Mouse (Mus musculus) small intestine, adult 2 months (tissue): Measurements from ENCODE around the gene Ung. TPM values are rescaled to one million over a fixed set of nuclear protein-coding genes. Genes with fewer than 3 reads are reported as not detected.

Source experiments
- H3K27ac ChIP-seq: fragments of 200-500 bp; 2 replicates; pipeline ENCODE4 v1.5.1; 2012; ENCODE audit warnings: low read depth, low read length, control low read depth, inconsistent platforms; ENCODE audit not compliant: insufficient read depth
- H3K27me3 ChIP-seq: fragments of 200-500 bp; 2 replicates; pipeline ENCODE4 v1.6.1; 2012; ENCODE audit warnings: mild to moderate bottlenecking, moderate library complexity, low read length, inconsistent platforms; ENCODE audit not compliant: control insufficient read depth, insufficient read depth
- H3K36me3 ChIP-seq: fragments of 200-500 bp; 2 replicates; pipeline ENCODE4 v1.6.1; 2012; ENCODE audit warnings: mild to moderate bottlenecking, low read length, control low read depth, inconsistent platforms; ENCODE audit not compliant: control insufficient read depth, insufficient read depth
- H3K4me1 ChIP-seq: fragments of 200-500 bp; 2 replicates; pipeline ENCODE4 v1.6.1; 2012; ENCODE audit warnings: low read length, inconsistent platforms, mixed read lengths; ENCODE audit not compliant: control insufficient read depth, insufficient read depth, insufficient read length
- H3K4me3 ChIP-seq: fragments of 200-500 bp; 2 replicates; pipeline ENCODE4 v1.5.1; 2012; ENCODE audit warnings: low read depth, mild to moderate bottlenecking, control low read depth, inconsistent platforms, low read length, moderate library complexity
- CTCF ChIP-seq: fragments of 200-500 bp; IDR thresholded peaks from 2 replicates; pipeline ENCODE4 v1.5.1; 2012; ENCODE audit warnings: low read depth, mild to moderate bottlenecking, control low read depth, inconsistent platforms, low read length, moderate library complexity, mixed read lengths; ENCODE audit not compliant: insufficient replicate concordance, insufficient read length; ENCODE audit errors: extremely low read depth
- POLR2A ChIP-seq: fragments of 200-500 bp; IDR thresholded peaks from 2 replicates; pipeline ENCODE4 v1.6.1; 2012; ENCODE audit warnings: low read depth, mild to moderate bottlenecking, control low read depth, inconsistent platforms, low read length, moderate library complexity
- WGBS: fragments of 180-500 bp; shearing (Covaris S2); methylation state at CpG from one replicate; pipeline ENCODE4 v1.1.7; 2018; 5-methylcytosine and 5-hydroxymethylcytosine counted together
- polyA plus RNA-seq: library from polyadenylated mRNA; depleted of rRNA; stranded (reverse); fragments of >200 nt; gene quantifications from 2 replicates; pipeline ENCODE4 v1.2.3, GENCODE M21; 2012

Gene Ung
- polyA plus RNA-seq, 1 experiment: 6.7 TPM

DNA sequence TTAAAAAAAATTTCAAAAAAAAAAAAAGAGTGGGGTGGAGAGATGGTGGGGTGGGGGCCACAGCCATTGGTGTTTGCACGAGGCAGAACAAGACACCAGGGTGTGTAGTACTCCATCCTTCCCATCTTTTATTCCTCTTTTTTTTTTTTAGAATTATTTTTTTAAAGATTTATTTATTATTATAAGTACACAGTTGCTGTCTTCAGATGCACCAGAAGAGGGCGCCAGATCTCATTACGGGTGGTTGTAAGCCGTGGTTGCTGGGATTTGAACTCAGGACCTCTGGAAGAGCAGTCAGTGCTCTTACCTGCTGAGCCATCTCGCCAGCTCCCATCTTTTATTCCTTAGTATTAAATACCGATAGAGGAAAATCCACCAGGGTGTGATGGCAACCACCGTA is 43.3 kb downstream of the Ung start:
- Histone ChIP-seq H3K4me3 (no peak overlapping the region), H3K27ac (no peak overlapping the region), H3K27me3 (no peaks in the 10 kb centered on the region), H3K4me1 (peaks cover 10% of the 10 kb centered on the region), H3K36me3 (no peaks in the 10 kb centered on the region)
- WGBS: 63% methylated on average over 7 of the region's 7 CpGs
- TF ChIP-seq CTCF: peak; percentile 36; the same call in 1 of the 2 replicates
- no peak for TF ChIP-seq POLR2A

DNA sequence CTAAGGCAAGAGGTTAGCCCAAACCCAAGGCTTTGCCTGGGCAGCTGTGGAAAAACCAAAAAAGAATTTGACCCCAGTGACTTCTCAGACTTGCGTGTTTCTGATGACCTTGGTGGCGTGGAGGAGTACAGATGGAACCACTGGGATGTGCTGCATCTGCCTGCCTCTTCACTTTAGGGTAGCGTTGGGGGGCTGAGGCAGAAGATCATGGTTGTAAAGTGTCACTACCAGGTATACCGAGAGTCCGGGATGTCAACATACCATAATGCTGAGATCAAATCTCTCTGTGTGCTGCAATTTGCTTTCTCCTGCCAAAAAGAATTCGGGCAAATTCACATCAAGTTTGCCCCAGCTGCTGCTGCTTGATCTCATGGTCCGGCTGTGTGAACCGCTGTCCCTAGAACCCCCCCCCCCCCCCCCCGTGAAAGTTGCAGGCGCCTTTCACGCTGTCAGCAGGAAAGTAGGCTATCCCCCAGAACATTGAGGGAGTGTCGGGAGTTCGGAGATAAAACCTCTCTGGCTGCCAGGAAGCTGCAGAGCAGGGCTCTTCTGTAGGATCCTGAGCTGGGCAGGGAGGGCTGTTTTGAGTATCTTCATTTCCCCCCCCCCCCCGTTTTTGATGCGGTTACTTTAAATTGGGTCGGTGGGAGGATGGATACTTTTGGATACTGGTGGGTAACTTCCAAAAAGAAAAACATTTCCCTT is 43.8 kb downstream of the Ung start:
- no peaks in the 10 kb centered on the region for H3K27me3 ChIP-seq
- H3K4me3 ChIP-seq: no peak overlapping the region
- H3K36me3 ChIP-seq: no peaks in the 10 kb centered on the region
- TF ChIP-seq POLR2A: no peak
- peaks cover 10% of the 10 kb centered on the region for H3K4me1 ChIP-seq
- H3K27ac ChIP-seq: no peak overlapping the region
- 13% methylated on average over 16 of the region's 16 CpGs for WGBS

DNA sequence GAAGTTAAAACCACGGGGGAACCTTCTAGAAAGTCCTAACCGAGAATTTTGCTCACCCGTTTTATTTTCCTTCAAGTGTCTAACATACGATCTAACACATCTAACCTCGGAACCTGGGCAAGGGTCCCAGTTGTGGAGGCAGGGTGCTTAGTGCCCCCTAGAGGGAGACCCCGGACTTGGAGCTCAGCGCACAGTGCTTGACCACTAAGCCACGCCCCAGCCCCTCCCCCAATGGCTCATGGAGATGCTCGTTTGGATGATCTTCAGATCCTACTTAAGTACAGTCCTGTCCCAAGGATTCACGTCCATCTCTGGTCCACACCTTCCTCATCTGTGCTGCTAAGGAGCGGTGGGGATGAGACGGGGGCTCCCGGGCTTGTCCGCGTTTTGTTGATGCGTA is 44.5 kb downstream of the Ung start:
- Histone ChIP-seq H3K27me3 (no peaks in the 10 kb centered on the region), H3K4me3 (no peak overlapping the region), H3K27ac (no peak overlapping the region), H3K4me1 (peaks cover 10% of the 10 kb centered on the region), H3K36me3 (no peaks in the 10 kb centered on the region)
- TF ChIP-seq CTCF (peak; percentile 39; the same call in 1 of the 2 replicates), POLR2A (no peak)
- WGBS: 18% methylated on average over 16 of the region's 16 CpGs

DNA sequence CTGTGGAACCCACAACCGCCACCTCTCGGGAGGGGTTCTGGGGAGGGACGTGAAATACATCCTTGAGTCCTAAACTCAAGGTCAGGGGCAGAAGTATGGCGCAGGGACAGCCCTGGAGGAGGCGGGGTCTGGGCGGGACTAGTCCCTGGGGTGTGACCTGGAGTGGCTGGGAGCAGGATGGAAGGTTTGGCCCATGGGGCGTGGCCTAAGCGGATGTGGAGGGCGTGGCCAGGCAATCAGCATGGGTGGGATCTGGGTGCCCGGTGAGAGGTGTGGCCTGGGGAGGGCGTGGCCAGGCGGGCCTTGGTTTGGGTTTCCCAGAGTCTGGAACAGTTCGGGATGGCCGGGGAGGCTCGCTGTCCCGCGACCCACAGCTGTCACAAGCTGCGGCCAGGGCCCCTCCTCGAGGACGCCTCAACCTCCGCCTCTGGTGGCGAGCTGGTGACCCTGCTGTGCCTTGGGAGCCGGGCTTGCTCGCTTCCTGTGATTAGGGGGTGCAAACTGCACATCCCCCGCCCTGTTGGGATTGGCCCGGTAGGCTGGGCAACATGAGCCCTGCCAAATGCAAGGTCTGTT is 45.5 kb downstream of the Ung start:
- under 1% methylated on average over 26 of the region's 26 CpGs for WGBS
- Histone ChIP-seq H3K27ac (0 out of 2 replicates have a peak overlapping the region, but pooled peaks have one; percentile 17), H3K36me3 (no peaks in the 10 kb centered on the region), H3K27me3 (no peaks in the 10 kb centered on the region), H3K4me3 (peak overlapping the region; percentile 67), H3K4me1 (peaks cover 10% of the 10 kb centered on the region)
- peak; percentile 55; the same call in 1 of the 2 replicates for TF ChIP-seq POLR2A
- TF ChIP-seq CTCF: no peak

DNA sequence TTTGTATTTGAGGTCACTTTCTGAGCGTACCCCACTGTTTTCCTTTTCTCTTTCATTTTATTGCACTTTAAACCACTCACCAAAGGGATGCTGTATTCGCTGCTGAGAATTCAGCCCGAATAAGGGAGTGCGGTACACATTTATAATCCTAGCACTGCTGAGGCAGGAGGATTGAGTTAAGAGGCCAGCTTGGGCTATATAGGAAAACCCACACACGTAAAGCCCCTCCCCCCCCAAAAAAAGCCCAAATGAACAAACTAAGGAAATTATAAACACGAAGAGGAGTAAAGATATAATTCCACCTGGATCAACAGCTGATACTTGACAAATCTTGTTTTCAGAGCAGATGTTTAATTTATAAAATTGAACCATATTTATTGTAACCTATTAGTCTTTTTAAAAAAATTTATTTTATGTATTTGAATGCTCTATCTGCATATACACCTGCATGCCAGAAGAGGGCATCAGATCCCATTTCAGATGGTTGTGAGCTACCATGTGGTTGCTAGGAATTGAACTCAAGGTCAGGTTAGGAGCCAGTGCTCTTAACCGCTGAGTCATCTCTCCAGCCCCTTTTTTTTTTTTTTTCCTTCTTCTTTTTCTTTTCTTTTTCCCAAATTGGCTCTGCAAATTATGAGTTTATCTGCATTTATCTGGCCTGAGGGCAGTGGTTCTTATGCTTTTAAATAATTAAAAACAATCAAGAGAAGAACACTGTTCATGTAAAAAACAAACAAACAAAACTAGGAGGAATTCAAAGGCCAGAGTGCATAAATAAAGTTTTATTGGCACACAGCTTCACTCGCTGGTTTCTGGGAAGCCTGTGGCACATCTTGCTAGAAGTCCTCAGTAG is 46.6 kb downstream of the Ung start:
- Histone ChIP-seq H3K4me3 (no peak overlapping the region), H3K4me1 (peaks cover 10% of the 10 kb centered on the region), H3K27me3 (no peaks in the 10 kb centered on the region), H3K27ac (no peak overlapping the region), H3K36me3 (no peaks in the 10 kb centered on the region)
- TF ChIP-seq CTCF (no peak), POLR2A (no peak)
- 63% methylated on average over 8 of the region's 8 CpGs for WGBS

DNA sequence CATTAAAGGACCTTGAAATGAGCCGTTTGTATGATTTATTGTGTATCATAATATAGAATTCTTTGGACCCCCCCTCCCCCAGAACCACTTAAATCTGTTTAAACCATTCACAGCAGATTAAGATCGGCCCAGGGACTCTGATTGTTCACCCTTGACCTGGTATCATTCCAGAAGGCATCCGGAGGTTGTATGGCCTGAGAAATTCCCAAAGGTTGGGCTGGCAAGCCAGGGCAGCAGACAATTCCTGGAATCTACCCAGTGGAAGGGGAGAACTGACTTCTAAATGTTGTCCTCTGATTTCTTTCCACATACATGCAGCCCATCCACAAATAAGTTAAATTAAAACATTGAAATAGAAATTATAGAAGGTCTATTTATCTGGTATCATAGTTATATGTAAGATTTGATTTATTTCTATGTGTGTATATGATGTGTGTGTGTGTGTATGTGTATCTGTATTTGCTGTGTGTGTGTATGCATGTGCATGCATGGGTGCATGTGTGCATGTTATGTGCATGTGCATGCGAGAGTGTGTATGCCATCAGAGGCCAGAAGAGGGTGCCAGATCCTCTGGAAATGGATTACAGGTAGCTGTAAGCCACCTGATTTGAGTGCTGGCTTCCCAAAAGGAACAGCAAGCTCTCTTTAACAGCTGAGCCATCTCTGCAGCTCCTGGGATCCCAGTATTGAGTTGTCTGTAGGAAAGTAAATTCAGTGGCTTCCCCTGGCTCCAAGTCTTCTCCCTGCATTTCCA is 48.0 kb downstream of the Ung start:
- Histone ChIP-seq H3K36me3 (no peaks in the 10 kb centered on the region), H3K27ac (no peak overlapping the region), H3K4me1 (peaks cover 10% of the 10 kb centered on the region), H3K4me3 (no peak overlapping the region), H3K27me3 (no peaks in the 10 kb centered on the region)
- WGBS: 73% methylated on average over 4 of the region's 4 CpGs
- TF ChIP-seq CTCF (no peak), POLR2A (no peak)
